Mouse (Mus musculus): ENCODE results near the gene Rps6ka5. TPM values are rescaled to one million over a fixed set of nuclear protein-coding genes. Genes with fewer than 3 reads are reported as not detected.

Gene Rps6ka5
- polyA plus RNA-seq, 1 experiment from 2014 or later: 2.6 TPM

- Histone ChIP-seq H3K4me3 (no peak overlapping the region), H3K36me3 (no peaks in the 10 kb centered on the region), H3K27me3 (ENCODE audit: insufficient read depth, poor library complexity, severe bottlenecking) (no peaks in the 10 kb centered on the region), H3K27ac (no peak overlapping the region), H3K9me3 (no peaks in the 10 kb centered on the region), H3K4me1 (replicated peaks) (no peaks in the 10 kb centered on the region)
- no peak for DNase-seq (ENCODE audit: low spot score)
- 91% methylated on average over 7 of the region's 7 CpGs for WGBS
Measured at GRCm38 (mm10) chr12:100631286-100631685, 95.5 kb downstream of the Rps6ka5 start.

DNA sequence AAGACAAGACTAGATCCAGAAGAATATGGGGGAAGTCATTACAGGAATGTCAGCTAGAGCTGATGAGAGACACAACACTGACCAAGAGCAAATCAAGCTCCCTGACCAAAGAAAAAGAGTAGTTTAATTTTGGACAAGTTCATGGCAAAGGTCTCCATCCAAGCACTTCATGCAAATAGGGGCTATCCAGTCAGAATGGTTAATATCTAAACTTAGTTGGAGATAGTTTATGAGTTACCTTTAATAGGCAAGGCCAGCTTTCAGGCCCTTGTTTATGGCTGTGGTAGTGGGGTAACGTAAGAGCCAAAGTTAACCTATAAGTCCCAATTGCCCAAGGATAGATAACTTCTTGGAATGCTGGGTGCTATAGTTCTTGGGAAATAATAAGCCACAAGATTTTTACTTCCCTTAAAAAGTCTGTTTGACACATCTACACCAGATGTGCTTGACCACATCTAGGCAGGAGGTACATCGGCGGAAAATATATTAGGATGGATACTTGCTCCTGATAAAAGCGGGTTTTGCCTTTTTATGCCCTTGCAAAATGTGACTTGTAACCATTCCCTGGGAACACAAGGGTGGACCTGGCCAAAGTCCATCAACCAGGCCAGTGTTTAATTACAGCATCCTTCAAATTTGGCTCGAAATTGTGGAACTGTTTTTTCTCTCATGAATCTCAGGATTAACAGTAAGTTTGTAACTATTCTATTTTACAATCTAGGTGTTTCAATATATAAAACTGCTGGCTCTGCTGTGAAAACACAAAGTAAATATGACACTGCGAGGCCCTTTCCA is 97.5 kb downstream of the Rps6ka5 start:
- WGBS: 90% methylated on average over 6 of the region's 6 CpGs
- DNase-seq (ENCODE audit: low spot score): no peak
- Histone ChIP-seq H3K4me3 (no peak overlapping the region), H3K27me3 (ENCODE audit: insufficient read depth, poor library complexity, severe bottlenecking) (no peaks in the 10 kb centered on the region), H3K27ac (no peak overlapping the region), H3K4me1 (replicated peaks) (no peaks in the 10 kb centered on the region), H3K9me3 (no peaks in the 10 kb centered on the region), H3K36me3 (no peaks in the 10 kb centered on the region)

DNA sequence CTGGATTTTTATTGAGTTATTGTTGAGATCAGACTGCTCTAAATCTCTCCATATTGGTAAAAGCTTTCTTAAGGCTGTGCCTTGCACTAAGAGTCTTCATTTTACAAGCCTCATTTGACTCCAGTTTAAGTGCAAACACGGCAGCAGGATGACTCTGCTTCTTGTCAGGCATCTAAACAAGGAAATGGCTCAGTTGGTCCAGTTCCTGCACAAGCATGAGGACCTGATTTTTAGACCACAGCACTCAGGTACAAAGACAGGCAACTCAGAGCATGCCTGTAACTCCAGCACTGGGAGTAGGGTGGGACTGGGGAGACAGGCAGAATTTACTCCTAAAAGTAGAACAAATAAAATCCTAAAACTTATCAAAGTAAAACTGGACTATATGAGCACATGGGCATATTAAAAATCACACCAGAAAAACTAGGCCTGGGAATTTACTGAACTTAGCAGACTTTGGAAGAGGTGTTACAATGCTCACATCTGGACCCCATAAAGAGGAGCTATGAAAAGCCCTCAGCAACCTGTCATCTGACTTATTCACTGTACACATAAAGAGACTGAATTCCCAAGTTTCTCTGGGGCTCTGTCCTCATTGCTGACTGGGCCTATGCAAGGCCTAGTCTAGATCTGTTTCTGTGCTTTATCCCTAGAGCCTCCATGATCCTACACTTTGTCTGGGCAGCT is 99.6 kb downstream of the Rps6ka5 start:
- Histone ChIP-seq H3K4me3 (no peak overlapping the region), H3K27me3 (ENCODE audit: insufficient read depth, poor library complexity, severe bottlenecking) (no peaks in the 10 kb centered on the region), H3K4me1 (replicated peaks) (no peaks in the 10 kb centered on the region), H3K36me3 (no peaks in the 10 kb centered on the region), H3K27ac (no peak overlapping the region), H3K9me3 (no peaks in the 10 kb centered on the region)
- 63% methylated on average over 1 of the region's 1 CpGs for WGBS
- DNase-seq (ENCODE audit: low spot score): no peak

GRCm38 (mm10) chr12:100626273-100626990 is 100.4 kb downstream of the Rps6ka5 start:
- Histone ChIP-seq H3K27ac (no peak overlapping the region), H3K4me3 (no peak overlapping the region), H3K4me1 (replicated peaks) (no peaks in the 10 kb centered on the region), H3K27me3 (ENCODE audit: insufficient read depth, poor library complexity, severe bottlenecking) (no peaks in the 10 kb centered on the region), H3K36me3 (no peaks in the 10 kb centered on the region), H3K9me3 (no peaks in the 10 kb centered on the region)
- DNase-seq (ENCODE audit: low spot score): no peak
- 88% methylated on average over 4 of the region's 4 CpGs for WGBS

DNA sequence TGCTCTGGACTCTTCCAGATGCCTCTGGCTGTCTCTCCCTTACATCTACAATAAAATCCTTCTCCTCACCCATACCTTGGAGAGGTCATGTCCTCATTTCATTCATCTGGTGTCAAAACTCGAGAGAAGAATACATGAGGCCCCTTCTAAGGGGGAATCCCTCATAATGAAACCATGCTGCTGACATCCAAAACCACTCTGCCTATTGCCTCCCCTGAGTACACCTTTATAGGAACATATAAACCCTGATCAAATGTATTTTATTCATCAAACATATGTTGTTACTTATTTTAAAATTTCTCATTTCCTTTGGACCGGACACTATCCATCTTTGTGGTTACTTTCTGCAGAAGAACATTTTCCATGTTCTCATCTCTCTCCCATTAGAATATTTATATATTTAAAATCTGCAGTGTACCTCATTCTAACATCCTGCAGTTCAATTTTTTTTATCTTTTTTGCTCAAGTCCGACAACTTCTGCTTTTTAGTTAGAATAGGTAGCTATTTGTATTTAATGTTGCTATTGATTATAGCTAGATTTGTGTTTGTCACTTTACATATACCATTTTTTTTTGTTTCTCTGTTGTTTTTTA is 101.8 kb downstream of the Rps6ka5 start:
- 79% methylated on average over 3 of the region's 3 CpGs for WGBS
- H3K4me1 ChIP-seq (replicated peaks): no peaks in the 10 kb centered on the region
- no peaks in the 10 kb centered on the region for H3K9me3 ChIP-seq
- H3K36me3 ChIP-seq: no peaks in the 10 kb centered on the region
- H3K27me3 ChIP-seq (ENCODE audit: insufficient read depth, poor library complexity, severe bottlenecking): no peaks in the 10 kb centered on the region
- no peak for DNase-seq (ENCODE audit: low spot score)
- no peak overlapping the region for H3K27ac ChIP-seq
- H3K4me3 ChIP-seq: no peak overlapping the region

GRCm38 (mm10) chr12:100615251-100615650 is 111.5 kb downstream of the Rps6ka5 start:
- Histone ChIP-seq H3K27ac (no peak overlapping the region), H3K4me3 (no peak overlapping the region), H3K4me1 (replicated peaks) (no peaks in the 10 kb centered on the region), H3K9me3 (no peaks in the 10 kb centered on the region), H3K27me3 (ENCODE audit: insufficient read depth, poor library complexity, severe bottlenecking) (no peaks in the 10 kb centered on the region), H3K36me3 (no peaks in the 10 kb centered on the region)
- WGBS: 89% methylated on average over 2 of the region's 2 CpGs
- no peak for DNase-seq (ENCODE audit: low spot score)

DNA sequence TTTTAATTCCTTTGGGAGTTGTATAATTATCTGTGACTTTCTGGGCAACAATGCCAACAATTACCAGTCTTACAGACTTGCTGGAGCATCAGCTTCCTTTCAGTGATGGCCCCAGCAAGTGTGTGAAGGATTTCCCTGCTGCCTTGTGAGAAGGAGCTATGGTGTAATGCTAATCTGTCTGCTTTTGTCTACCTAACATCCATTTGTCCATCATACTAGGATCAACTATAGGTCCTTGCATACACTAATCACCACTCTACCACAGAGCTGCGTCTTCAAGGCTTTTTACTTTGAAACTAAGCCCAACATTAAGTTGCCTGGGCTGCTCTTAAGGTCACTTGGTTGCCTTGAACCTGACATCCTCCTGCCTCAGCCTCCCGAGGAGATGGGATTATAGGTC is 112.9 kb downstream of the Rps6ka5 start:
- DNase-seq (ENCODE audit: low spot score): no peak
- H3K27ac ChIP-seq: no peak overlapping the region
- no peaks in the 10 kb centered on the region for H3K36me3 ChIP-seq
- H3K4me3 ChIP-seq: no peak overlapping the region
- 87% methylated on average over 2 of the region's 2 CpGs for WGBS
- no peaks in the 10 kb centered on the region for H3K9me3 ChIP-seq
- no peaks in the 10 kb centered on the region for H3K4me1 ChIP-seq (replicated peaks)
- no peaks in the 10 kb centered on the region for H3K27me3 ChIP-seq (ENCODE audit: insufficient read depth, poor library complexity, severe bottlenecking)

DNA sequence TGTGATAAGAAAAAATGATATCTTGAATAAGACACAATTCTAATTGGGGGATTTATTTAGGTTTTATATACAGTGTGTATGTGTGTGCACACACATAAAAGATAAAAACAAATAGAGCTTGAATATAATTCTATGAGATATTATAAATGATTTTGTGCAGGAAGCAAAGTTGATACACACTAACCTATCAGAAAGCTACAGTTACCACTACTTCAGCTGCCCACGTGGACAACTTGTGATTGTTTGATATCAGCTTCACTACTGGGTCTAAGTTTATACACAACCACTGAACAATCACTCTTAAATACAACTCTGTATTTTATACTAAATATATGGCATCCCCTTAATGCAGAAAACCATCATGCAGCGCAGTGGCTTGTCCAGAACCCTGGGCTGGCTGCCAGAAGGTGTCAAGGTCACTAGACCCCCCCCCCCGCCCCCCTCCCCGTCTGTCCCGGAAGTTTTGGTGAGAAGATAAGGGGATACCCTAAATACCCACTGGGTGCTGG is 113.5 kb downstream of the Rps6ka5 start:
- WGBS: 89% methylated on average over 5 of the region's 5 CpGs
- H3K9me3 ChIP-seq: no peaks in the 10 kb centered on the region
- H3K27me3 ChIP-seq (ENCODE audit: insufficient read depth, poor library complexity, severe bottlenecking): no peaks in the 10 kb centered on the region
- no peak overlapping the region for H3K27ac ChIP-seq
- no peak overlapping the region for H3K4me3 ChIP-seq
- H3K36me3 ChIP-seq: no peaks in the 10 kb centered on the region
- H3K4me1 ChIP-seq (replicated peaks): no peaks in the 10 kb centered on the region
- no peak for DNase-seq (ENCODE audit: low spot score)

DNA sequence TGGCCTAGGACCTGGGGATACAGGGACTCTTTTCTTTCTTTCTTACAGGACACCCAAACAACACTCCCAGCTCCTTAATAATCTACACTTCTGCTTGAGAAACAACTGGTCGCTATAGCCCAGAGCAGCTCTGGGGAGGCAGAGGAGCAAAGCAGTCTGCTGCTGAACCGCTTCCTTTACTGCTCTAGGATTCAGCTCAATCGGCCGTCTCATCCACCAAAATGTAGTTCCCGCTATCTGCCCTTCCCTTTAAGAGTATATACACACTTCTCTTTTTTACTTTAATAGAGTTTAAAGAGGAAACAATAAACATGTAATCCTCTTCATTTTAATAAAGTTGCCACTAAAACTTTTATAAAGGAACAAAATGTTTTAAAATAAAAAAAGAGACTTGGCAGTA is 117.0 kb downstream of the Rps6ka5 start:
- no peaks in the 10 kb centered on the region for H3K36me3 ChIP-seq
- no peak for DNase-seq (ENCODE audit: low spot score)
- H3K4me1 ChIP-seq (replicated peaks): no peaks in the 10 kb centered on the region
- H3K27ac ChIP-seq: no peak overlapping the region
- WGBS: 92% methylated on average over 5 of the region's 5 CpGs
- H3K4me3 ChIP-seq: no peak overlapping the region
- H3K9me3 ChIP-seq: no peaks in the 10 kb centered on the region
- H3K27me3 ChIP-seq (ENCODE audit: insufficient read depth, poor library complexity, severe bottlenecking): no peaks in the 10 kb centered on the region

DNA sequence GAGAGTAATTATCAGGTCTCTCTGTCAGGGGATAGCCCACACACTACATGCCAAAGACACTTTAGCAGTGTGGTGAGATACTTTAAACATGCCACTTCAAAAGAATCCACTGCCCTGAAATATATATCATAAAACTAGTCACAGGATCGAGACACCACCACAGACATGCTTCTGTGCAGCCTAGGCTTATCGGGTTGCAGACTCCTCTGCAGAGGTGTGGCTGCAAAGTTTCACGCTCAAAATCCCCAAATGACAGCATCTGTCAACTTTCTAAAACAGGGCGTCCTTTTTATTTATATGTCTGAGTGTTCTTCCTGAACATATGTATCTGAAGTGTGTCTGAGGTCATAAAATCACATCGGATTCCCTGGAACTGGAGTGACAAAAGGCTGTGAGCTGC is 117.7 kb downstream of the Rps6ka5 start:
- 86% methylated on average over 5 of the region's 5 CpGs for WGBS
- Histone ChIP-seq H3K4me3 (no peak overlapping the region), H3K9me3 (no peaks in the 10 kb centered on the region), H3K4me1 (replicated peaks) (no peaks in the 10 kb centered on the region), H3K27ac (no peak overlapping the region), H3K27me3 (ENCODE audit: insufficient read depth, poor library complexity, severe bottlenecking) (no peaks in the 10 kb centered on the region), H3K36me3 (no peaks in the 10 kb centered on the region)
- DNase-seq (ENCODE audit: low spot score): no peak

DNA sequence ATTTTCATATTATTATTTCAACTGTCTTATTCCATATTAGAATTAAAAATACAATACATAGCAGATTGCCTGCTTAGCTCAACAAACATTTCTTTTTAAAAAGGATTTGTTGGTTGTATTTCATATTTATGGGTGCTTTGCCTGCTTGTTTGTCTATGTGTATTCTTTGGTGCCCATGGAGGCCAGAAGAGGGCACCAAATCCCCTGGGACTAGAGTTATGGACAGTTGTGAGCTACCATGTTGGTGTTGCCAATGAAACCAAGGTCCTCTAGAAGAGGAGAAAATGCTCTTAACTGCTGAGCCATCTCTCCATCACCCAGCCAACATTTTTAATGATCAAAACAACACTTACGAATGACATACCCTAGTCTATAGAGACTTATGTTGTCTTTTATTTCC is 120.0 kb downstream of the Rps6ka5 start:
- Histone ChIP-seq H3K4me3 (no peak overlapping the region), H3K36me3 (no peaks in the 10 kb centered on the region), H3K27ac (no peak overlapping the region), H3K4me1 (replicated peaks) (no peaks in the 10 kb centered on the region), H3K27me3 (ENCODE audit: insufficient read depth, poor library complexity, severe bottlenecking) (no peaks in the 10 kb centered on the region), H3K9me3 (no peaks in the 10 kb centered on the region)
- no peak for DNase-seq (ENCODE audit: low spot score)
- 92% methylated on average over 1 of the region's 1 CpGs for WGBS

DNA sequence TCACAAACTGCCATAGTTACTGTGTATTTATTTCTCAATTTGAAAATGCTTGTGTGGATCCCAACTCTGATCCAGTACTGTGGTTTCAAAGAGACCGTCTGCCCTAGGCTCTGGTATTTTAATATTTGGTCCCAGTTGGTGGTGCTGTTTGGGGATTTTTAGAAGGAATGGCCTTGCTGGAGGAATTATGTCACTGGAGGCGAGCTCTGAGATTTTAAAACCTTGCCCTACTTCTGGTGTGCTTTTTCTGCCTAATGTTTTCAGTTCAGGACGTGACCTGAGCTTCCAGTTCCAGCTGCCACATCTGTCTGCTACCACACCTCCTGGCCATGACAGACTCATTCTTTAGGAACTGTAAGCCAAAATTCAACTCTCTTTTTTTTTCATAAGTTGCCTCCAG is 121.2 kb downstream of the Rps6ka5 start:
- no peak overlapping the region for H3K27ac ChIP-seq
- no peaks in the 10 kb centered on the region for H3K9me3 ChIP-seq
- WGBS: 80% methylated on average over 3 of the region's 3 CpGs
- no peak for DNase-seq (ENCODE audit: low spot score)
- H3K4me1 ChIP-seq (replicated peaks): no peaks in the 10 kb centered on the region
- H3K36me3 ChIP-seq: no peaks in the 10 kb centered on the region
- no peak overlapping the region for H3K4me3 ChIP-seq
- no peaks in the 10 kb centered on the region for H3K27me3 ChIP-seq (ENCODE audit: insufficient read depth, poor library complexity, severe bottlenecking)

All from hindbrain, embryonic 10.5 days (tissue).